Comparison of ENCODE assay signal across 13 mouse cellular contexts in the genomic region with DNA sequence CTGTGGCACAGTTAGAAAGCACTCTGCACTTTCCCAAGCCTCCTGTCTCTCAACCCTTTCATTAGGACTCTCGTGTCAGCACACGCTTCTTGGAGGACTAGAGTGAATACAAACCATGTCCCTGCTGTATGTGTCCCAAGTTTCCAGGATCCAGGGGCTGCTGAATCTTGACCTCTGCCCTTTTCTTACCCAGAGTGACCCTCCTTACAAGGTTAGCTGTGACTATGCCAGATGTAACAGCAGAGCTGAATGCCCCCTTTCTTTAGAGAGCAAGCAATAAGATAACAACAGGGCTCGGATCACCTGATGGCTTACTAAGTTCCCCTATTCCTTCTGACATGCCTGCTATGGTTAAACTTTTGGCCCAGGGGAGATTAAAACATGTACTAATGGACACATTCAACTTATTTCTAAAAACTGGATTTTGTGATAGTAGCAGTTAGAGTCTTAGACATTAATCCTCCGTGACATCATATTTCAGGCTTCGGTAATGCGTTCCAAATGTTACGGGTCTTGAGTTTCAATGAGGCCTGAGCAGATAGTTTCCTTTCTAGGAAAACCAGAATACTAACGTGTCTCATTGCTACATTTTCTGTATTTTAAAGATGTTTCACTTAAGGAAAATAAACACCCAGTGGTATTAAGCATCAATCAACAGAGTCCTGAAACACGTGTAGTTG.
"Had no signal": no experiment of that assay in that cellular context is flagged by ENCODE, and none has a peak within 500 bp of the region (broad histone marks: within the 10 kb centered on the region; RNA-seq: fewer than 3 reads in every experiment).

No protein-coding gene starts in this region.

- DNase-seq: kidney, postnatal 10 days; kidney, postnatal 4 days; left cerebral cortex, postnatal 4 days; lung, embryonic 14.5 days; lung, postnatal 10 days; right cerebral cortex, postnatal 14 days; thymus, postnatal 36 days had no signal

- H3K9me3 ChIP-seq: limb, embryonic 15.5 days; liver, embryonic 12.5 days; midbrain, embryonic 13.5 days; neural tube, embryonic 12.5 days had no signal

- H3K4me2 ChIP-seq: limb, embryonic 15.5 days; liver, embryonic 12.5 days; lung, embryonic 14.5 days; midbrain, embryonic 13.5 days; neural tube, embryonic 12.5 days had no signal

- ATAC-seq: liver, embryonic 12.5 days; midbrain, embryonic 13.5 days had no signal

- H3K4me1 ChIP-seq: limb, embryonic 15.5 days; liver, embryonic 12.5 days; midbrain, embryonic 13.5 days; neural tube, embryonic 12.5 days had no signal

- H3K4me3 ChIP-seq: layer of hippocampus, adult 2 months; limb, embryonic 15.5 days; liver, embryonic 12.5 days; midbrain, embryonic 13.5 days; myocyte; neural tube, embryonic 12.5 days had no signal

- H3K27ac ChIP-seq: layer of hippocampus, adult 2 months; limb, embryonic 15.5 days; liver, embryonic 12.5 days; midbrain, embryonic 13.5 days; neural tube, embryonic 12.5 days had no signal

- H3K9ac ChIP-seq: limb, embryonic 15.5 days; liver, embryonic 12.5 days; lung, embryonic 14.5 days; midbrain, embryonic 13.5 days; neural tube, embryonic 12.5 days had no signal

- H3K36me3 ChIP-seq: limb, embryonic 15.5 days; liver, embryonic 12.5 days; midbrain, embryonic 13.5 days; neural tube, embryonic 12.5 days had no signal

- H3K27me3 ChIP-seq: limb, embryonic 15.5 days; liver, embryonic 12.5 days; midbrain, embryonic 13.5 days; neural tube, embryonic 12.5 days had no signal
